Mouse (Mus musculus) spleen, adult 2 months (tissue): ENCODE measurements at regions not wholly inside any gene's neighbourhood (a gene's known extent, or its start where the extent isn't known, plus 50 kb on each side); places are given as distances from the start of the nearest gene placed in this dataset.

Experiments
- CTCF ChIP-seq: fragments of 200-500 bp; IDR thresholded peaks from 2 replicates; pipeline ENCODE4 v1.5.1; 2011; ENCODE audit warnings: mild to moderate bottlenecking, inconsistent platforms; ENCODE audit not compliant: insufficient read depth, insufficient read length, insufficient replicate concordance; ENCODE audit errors: extremely low read depth
- POLR2A ChIP-seq: fragments of 200-500 bp; IDR thresholded peaks from 2 replicates; pipeline ENCODE4 v1.6.1; 2011; ENCODE audit warnings: low read depth, low read length, inconsistent platforms

DNA sequence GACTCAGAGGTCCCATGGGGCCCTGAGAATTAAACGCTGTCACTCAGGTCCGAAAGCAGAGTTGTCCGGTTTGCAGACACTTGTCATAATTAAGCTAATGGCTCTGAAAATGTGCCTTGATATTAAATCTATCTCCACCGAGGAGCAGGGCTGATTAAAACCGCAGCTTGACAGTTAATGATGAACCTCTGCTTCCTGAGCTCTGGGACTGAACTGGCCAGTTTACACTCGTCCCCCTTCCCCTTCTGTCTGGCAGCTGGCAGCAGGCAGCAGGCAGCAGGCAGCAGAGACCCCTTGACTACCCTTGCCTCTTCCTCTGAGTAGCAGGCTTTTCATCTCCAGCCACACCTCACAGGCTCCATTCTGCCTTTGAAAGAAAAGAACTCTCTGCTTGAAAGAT is 350.4 kb downstream of the Gm45692 start:
- TF ChIP-seq POLR2A (no peak), CTCF (no peak)
